Mouse (Mus musculus): ENCODE data around the gene Sigmar1.
A peak's percentile ranks its signal among the peaks of the same experiment; 100 is the strongest.

Sigmar1 gene

GRCm38 (mm10) chr4:41756440-41756839, 483 bp upstream of the Sigmar1 start:
- no peak for DNase-seq

- no peak for DNase-seq
Measured at GRCm38 (mm10) chr4:41754797-41755337, 1.1 kb downstream of the Sigmar1 start, which contains the start of gene Galt. TSS of gene Galt (plus strand) at chr4:41755228.

- DNase-seq = no peak
Measured at GRCm38 (mm10) chr4:41745021-41745420, 10.9 kb downstream of the Sigmar1 start.

- DNase-seq = no peak
Measured at GRCm38 (mm10) chr4:41744131-41744530, 11.8 kb downstream of the Sigmar1 start.

GRCm38 (mm10) chr4:41741158-41741560, 14.8 kb downstream of the Sigmar1 start:
- peak; percentile 89 for DNase-seq

GRCm38 (mm10) chr4:41740380-41741157, 15.4 kb downstream of the Sigmar1 start:
- peak; percentile 79 for DNase-seq

- no peak for DNase-seq
Measured at GRCm38 (mm10) chr4:41739260-41739659, 16.7 kb downstream of the Sigmar1 start.

- no peak for DNase-seq
Measured at GRCm38 (mm10) chr4:41738256-41738603, 17.7 kb downstream of the Sigmar1 start.

GRCm38 (mm10) chr4:41737602-41738255, 18.2 kb downstream of the Sigmar1 start:
- DNase-seq = peak; percentile 74

- no peak for DNase-seq
Measured at GRCm38 (mm10) chr4:41731052-41731765, 24.7 kb downstream of the Sigmar1 start, which contains the start of gene Arid3c. TSS of gene Arid3c (minus strand) at chr4:41731142.

- no peak for DNase-seq
Measured at GRCm38 (mm10) chr4:41726826-41727621, 28.9 kb downstream of the Sigmar1 start.

GRCm38 (mm10) chr4:41722918-41723351, 33.0 kb downstream of the Sigmar1 start, which contains the start of gene Dctn3:
TSS of gene Dctn3 (minus strand) at chr4:41723170.
- peak; percentile 81 for DNase-seq

- no peak for DNase-seq
Measured at GRCm38 (mm10) chr4:41716834-41717233, 39.1 kb downstream of the Sigmar1 start.

GRCm38 (mm10) chr4:41715596-41715995, 40.4 kb downstream of the Sigmar1 start:
- DNase-seq = no peak

GRCm38 (mm10) chr4:41715082-41715481, 40.9 kb downstream of the Sigmar1 start:
- DNase-seq = no peak

GRCm38 (mm10) chr4:41714276-41714675, 41.7 kb downstream of the Sigmar1 start:
- peak; percentile 71 for DNase-seq

- peak; percentile 76 for DNase-seq
Measured at GRCm38 (mm10) chr4:41713197-41714067, 42.5 kb downstream of the Sigmar1 start, which contains the start of gene Rpp25l. TSS of gene Rpp25l (minus strand) at chr4:41713534.

GRCm38 (mm10) chr4:41712421-41713196, 43.3 kb downstream of the Sigmar1 start:
- no peak for DNase-seq

- no peak for DNase-seq
Measured at GRCm38 (mm10) chr4:41711705-41712375, 44.1 kb downstream of the Sigmar1 start.

- no peak for DNase-seq
Measured at GRCm38 (mm10) chr4:41710229-41710628, 45.7 kb downstream of the Sigmar1 start.
